Mouse (Mus musculus): ENCODE measurements at regions not wholly inside any gene's neighbourhood (a gene's known extent, or its start where the extent isn't known, plus 50 kb on each side); places are given as distances from the start of the nearest gene placed in this dataset.

DNA sequence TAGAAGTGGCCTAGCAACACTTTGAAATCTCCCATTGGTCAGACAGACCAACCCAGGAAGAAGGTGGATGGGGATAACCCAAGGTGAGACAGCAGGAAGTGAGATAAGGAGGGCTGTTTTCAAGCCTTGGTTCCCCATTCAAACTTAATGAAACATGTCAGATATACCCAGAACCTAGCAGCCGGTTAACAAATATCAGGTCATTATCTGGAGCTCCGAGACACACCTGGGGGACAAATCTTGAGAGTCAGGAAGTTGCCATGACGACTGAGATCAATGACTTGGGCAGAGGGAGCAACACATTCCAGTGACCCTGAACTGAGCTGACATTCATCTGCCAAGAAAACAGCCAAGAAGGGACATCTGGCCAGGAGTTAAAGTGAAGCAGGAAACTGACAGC lies 225.1 kb upstream of the Btg1 start:
- TF ChIP-seq CTCF (conservative IDR thresholded peaks at IDR 0.05; ENCODE audit: low read length): no peak
- TF ChIP-seq POU5F1 (IDR thresholded peaks at IDR 0.05; ENCODE audit: borderline replicate concordance, low read length): no peak
